Mouse (Mus musculus): ENCODE data around the gene Ada.

DNA sequence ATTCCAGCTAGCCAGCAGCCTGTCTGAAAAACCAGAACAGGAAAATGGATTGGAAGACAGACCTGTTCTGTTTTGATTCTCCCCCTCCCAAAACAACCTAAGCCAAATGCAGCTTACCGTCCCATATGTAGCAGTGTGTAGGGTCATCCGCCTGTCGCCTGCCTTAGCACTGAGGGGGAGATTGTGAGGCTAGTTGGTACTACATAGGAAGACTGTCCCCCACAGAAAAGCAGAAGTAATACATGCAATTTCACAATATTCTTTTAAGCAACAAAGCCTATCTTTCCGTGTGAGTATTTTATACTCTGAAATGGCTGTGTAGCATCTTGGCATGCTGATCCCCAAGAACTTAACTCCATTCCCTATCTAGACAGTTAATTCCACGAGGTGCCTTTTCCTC is 47.1 kb downstream of the Ada start:
- TF ChIP-seq POLR2A (IDR thresholded peaks at IDR 0.05; ENCODE audit: borderline replicate concordance, insufficient read depth, low read length) (no peak), CTCF (IDR thresholded peaks at IDR 0.05; ENCODE audit: borderline replicate concordance, insufficient read depth, low read depth, low read length) (no peak)

Measured in cerebellum, adult 2 months (tissue).